Mouse (Mus musculus): ENCODE measurements around the gene Gm38655.
"Not testable (repeated sequence)": the region's sequence is repeated elsewhere in the genome, so short reads cannot be mapped to it uniquely, and the experiment has no call there.

Gm38655 gene

GRCm38 (mm10) chr17:25175411-25175810 lies at the start of gene Gm38655:
Gene Gm38655 (minus strand): TSS chr17:25175471.
- DNase-seq (ENCODE audit: low spot score in 2 of 2): no peak

DNA sequence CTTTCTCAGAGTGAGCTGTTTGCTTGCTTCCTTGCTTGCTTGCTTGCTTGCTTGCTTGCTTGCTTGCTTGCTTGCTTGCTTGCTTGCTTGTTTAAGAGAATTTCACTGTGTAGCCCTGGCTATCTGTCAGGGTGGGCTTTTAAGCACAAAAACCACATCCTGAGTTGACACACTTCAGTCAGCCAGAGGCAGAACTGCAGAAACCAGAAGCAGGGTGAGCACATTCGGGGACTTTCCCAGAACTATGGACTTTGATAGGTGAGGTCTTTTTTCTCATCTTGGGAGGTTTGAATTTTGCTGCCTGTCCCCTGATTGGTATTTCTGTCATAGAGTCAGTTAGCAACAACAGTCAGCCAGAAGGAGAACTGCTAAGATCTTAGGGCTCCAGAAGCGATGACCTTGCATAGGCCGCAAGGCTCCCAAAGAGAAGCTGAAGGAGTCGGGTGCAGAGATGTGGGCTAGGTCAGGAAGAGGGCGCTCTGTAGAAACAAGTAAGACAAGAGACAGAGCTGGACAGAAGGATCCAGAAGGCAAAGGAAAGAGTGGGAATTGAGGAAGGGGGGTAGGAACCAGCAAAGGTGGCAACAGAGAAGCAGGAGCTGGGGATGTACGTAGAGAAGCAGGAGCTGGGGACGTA lies 49.4 kb upstream of the Gm38655 start:
- no peak for DNase-seq (ENCODE audit: low spot score in 2 of 2)

DNA sequence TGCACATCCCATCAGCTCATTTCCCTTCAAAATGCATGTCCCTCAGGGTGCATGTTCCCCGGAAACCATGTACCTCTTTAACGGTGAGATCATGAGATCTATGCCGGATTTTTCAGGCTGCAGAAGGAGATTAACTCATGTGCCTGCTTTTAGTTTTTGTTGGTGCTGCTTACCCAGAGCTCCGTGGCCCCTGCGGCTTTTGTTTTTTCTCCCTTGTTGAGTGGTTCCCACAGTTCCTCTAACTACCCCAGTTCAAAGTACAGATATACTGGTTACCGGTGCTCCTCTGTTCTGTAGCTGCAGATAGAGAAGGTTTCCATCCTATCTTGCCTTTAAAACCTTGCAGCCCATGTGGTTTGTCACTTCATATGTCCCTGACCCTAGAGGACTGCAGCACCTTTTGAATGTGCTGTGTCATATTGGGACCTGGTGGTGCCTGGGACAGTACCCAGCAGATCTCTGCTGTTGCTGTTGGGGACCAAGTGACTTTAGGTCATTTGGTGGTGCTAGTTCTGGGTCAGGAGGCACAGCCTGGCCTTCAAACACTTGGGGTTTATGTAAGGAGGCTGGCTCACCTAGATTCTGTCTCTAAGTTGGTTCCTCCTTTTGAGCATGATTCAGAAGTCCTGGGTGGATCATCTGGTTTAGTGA lies 47.8 kb upstream of the Gm38655 start:
- DNase-seq (ENCODE audit: low spot score in 2 of 2): no peak

DNA sequence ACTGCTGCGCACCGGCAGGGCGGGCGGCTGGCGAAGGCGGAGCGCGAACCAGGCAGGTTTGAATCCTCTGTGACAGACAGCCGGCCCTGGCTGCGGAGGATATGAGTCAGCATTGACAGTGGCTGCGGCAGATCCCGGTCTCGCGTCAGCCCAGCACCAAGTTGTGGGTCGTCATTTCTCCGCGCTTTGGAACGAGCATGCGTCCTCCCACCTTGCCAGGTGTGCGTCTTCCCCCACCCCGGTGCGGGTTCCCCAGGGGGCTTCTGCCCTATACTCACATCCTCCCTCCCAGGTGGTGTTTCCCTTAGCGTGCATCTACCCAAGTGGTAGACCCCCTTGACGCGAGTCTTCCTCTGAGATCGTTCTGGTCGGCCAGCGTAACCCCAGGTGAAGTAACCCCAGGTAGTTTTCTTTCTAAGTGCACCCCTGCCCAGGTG lies 47.3 kb upstream of the Gm38655 start:
- not testable (repeated sequence) for DNase-seq (ENCODE audit: low spot score in 2 of 2)

GRCm38 (mm10) chr17:25221821-25222503 lies 46.7 kb upstream of the Gm38655 start:
- peak in 1 of 2 experiments; percentile 54 for DNase-seq (ENCODE audit: low spot score in 2 of 2)

DNA sequence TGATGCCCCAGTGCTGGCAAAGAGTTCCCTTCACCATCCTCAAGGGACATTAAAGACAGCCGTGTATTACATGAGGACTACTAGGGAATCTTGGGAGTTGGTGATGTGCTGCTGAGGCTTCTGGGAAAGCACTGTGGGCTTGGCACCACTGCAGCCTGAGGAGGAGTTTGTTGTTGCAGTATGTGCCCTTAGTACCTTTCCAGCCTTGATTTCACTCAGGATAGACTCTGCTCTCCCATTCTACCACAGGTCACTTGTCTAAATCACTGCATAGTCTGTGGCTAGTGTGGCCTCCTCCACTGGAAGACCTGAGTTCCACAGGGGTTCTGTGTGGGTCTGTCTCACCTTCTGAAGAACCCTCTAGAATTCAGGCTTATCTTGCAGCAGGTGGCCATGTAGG lies 45.5 kb upstream of the Gm38655 start:
- DNase-seq (ENCODE audit: low spot score in 2 of 2): no peak

- DNase-seq (ENCODE audit: low spot score in 2 of 2): no peak
Observed at GRCm38 (mm10) chr17:25219492-25220295, 44.4 kb upstream of the Gm38655 start.

DNA sequence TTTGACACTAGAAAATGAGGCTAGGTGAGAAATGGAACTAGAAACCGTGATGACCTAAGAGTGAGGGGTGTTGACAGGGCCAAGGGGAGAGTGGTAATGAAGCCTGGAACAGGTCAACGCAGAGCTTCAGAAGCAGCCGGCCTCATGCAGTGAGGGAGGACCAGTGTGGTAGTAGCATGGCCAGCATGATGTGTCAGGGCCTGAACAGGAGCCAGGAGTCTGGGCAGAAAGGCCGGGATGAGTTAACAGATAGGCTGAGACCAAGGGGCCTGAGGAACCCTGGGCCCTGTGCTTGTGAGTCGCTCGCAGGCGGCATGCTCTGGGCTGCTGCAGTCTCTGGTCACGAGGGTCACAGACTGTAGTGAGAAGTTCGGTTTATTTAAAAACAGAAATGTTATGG lies 43.7 kb upstream of the Gm38655 start:
- DNase-seq (ENCODE audit: low spot score in 2 of 2): no peak

DNA sequence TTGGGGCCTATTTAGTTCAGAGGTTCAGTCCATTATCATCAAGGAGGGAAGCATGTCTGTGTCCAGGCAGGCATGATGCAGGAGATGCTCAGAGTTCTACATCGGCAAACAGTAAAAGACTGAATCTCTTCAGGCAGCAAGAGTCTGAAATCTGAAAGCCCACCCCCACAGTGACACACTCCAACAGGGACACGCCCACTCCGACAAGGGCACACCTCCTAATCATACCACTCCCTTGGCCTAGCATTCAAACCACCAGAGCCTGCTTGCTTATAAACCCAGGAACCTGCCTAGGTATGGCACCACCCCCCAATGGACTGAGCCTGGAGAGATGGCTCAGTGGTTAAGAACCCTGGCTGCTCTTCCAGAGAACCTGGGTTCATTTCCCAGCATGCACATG lies 40.2 kb upstream of the Gm38655 start:
- DNase-seq (ENCODE audit: low spot score in 2 of 2): no peak

GRCm38 (mm10) chr17:25211705-25212104 lies 36.4 kb upstream of the Gm38655 start:
- no peak for DNase-seq (ENCODE audit: low spot score in 2 of 2)

DNA sequence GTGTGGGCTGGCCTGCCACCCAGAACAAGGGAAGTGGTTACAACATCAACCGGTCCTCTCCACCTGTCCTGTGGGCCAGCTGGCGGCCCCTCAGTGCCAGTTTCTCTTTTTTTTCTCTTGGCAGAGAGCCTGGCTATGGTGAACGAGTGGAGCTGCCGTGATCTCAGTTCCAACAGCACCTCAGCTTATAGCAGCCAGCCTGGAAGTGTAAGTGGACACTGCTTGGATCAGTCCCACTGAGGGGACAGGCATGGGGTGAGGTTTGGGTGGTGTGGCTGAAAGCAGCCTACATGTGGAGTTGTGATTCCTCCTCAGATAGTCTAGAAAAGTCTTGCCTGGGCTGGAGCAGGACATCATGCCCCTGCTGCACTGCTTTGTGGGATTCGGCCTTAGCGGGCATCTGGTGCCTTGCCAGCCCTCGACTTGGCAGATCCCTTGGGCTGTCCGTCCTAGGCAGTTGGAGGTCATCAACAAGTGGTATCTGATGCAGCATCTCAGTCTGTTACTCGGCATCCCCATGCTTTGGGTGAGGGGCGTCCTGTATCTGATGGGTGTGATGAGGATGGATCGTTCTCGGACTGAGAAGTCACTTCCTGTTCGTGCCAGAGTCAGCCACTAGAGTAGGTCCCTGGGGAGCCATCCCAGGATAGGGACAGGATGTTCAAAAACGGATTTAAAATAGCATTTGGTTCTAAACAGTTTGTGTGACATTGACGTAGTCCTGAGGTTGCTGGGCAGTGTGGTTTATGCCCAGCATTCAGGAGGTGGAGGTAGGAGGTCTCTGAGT lies 35.6 kb upstream of the Gm38655 start:
- DNase-seq (ENCODE audit: low spot score in 2 of 2): no peak

DNA sequence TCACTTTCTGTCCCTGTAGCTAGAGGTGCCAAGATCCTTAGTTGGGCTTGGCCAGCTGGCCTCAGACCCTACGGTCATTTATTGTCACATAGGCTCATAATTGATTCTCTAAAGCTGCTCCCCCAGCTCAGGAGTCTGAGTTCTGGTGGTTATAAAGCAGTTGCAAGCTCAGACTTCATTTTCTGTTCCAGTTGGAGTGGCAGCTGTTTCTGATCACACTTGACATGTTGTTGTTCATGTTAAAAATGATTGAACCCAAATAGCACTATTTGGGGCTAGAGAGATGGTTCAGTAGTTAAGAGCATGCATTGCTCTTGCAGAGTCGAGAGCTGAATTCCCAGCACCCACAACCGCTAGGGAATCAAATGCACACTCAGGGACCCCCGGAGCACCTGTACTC lies 34.7 kb upstream of the Gm38655 start:
- DNase-seq (ENCODE audit: low spot score in 2 of 2): no peak

- no peak for DNase-seq (ENCODE audit: low spot score in 2 of 2)
Observed at GRCm38 (mm10) chr17:25202401-25202800, 27.1 kb upstream of the Gm38655 start.

- DNase-seq (ENCODE audit: low spot score in 2 of 2): no peak
Observed at GRCm38 (mm10) chr17:25189091-25189490, 13.8 kb upstream of the Gm38655 start.

DNA sequence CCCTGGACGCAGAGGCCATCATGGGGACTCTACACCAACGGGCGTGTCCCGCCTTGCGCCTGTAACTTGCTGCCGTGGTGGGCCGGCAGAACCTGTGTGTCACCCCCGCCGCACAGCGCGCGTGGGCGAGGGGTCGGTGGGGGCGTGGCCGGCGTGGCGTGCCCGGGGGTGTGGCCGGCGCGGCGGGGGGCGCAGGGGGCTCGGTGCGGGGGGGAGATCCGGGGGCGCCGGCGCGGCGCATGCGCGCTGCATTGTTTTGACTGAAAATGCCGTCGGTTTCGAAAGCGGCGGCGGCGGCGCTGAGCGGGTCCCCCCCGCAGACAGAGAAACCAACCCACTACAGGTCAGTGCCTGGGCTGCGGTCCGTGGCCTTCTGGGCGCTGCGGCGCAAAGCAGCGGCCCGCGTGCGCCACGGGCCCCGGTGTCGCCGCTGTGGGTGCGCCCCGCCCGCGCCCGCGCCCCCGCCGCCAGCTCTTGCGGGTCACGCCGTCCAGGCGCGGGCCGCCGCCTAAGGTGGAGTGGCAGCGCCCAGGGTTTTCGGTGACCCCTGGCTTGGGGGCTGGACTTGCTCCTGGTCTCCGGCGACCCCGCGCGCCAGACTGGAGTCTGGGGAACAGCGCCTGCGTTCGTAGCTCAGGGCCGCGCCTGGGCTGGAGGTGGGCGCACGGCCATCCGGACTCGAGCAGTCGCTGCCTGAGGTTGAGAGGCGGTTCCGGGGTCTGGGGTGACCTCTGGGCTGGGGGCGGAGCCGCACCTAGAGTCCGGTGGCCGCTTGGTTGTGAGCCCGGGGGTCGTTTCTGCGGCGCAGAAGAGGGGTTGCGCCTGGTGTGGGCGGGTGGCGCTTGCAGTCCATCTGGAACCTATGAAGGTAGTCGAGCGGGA lies 13.1 kb upstream of the Gm38655 start, which contains the start of gene Unkl:
Gene Unkl (plus strand): TSS at position 248 of the 882 bp plus-strand sequence.
- peak; percentile 23 to 57 for DNase-seq (ENCODE audit: low spot score in 2 of 2)

DNA sequence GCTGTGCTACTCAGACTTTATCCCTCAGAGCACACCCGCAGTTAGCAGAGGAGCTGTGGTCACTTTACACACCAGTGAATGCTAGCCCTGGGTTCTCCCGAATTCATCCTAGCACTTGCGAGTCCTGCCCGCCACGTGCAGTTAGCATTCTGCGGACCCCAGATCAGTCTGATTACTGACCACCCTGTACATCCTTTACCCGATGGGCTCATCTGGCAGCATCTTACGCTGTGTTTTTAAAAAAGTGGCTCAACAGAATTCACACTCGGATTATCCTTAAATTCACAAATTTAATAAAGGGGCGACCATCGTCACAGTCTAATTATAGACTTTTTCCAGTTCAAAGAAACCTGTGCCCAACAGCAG lies 12.5 kb upstream of the Gm38655 start:
- DNase-seq (ENCODE audit: low spot score in 2 of 2): no peak

DNA sequence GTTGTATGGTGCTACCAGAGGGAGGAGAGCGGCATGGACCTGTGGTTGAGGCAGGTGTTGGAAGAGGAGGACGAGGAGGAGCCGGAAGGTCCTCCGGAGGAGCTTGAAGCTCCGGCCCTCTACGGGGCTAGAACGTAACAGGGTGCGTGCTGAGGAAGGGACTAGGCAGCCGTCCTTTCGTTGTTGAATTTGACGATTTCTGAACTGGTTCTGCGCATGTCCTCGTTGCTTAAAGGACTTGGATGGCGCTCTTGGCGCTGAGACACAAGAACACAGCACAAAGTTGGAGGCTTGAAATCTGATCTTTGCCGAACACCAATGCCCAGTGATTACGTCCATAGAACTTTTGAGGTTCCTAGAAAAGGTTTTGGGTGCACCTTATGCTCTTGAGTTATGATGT lies 9.7 kb upstream of the Gm38655 start:
- no peak for DNase-seq (ENCODE audit: low spot score in 2 of 2)

DNA sequence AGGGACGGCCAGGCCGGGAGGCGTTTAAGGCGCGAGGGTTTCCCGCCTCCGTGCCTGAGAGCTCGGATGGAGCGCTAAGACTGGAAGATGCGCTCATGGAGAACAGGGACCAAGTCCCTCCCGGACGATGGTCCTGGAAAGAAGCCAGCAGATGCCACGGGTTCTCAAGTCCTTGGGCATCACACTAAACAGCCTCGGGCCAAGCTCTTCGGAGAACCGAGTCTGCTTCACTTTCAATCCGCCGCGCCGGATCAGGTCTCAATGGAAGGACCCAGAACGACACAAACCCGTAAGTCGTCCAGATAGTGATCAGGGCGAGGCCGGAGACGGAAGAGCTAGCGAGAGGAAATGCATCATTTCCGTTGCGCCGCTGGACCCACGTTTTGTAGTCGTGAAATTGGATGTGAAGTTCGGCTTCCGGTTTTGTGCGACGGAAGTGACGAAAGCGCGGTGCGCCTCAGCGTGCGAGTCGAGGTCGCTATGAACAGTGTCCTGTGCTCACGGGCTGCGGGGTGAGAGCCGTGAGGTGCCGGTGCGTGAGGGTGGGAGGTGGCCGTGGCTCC lies 8.9 kb upstream of the Gm38655 start, which contains the start of gene BC003965:
Gene BC003965 (plus strand): TSS at position 426 of the 563 bp plus-strand sequence.
- peak; percentile 96 to 98 for DNase-seq (ENCODE audit: low spot score in 2 of 2)

DNA sequence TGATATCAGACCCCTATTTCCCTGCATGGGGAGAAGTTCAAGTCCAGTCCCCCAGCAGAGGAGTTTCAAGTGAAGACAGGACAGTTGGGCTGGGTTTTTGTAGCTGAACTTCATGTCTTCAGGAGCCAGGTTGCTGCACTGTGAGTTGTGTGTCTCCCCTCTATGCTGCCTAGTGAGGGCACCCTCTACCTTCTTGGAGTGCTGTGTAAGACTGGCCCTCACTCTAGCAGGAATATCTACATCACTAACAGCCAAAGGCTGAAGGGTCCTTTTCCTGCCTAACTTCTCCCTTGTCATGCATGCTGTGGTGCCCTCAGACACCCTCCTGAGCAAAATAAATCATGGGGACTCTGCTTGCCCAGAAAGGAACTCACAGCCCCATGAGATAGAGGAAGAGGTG lies 8.0 kb upstream of the Gm38655 start:
- no peak for DNase-seq (ENCODE audit: low spot score in 2 of 2)

DNA sequence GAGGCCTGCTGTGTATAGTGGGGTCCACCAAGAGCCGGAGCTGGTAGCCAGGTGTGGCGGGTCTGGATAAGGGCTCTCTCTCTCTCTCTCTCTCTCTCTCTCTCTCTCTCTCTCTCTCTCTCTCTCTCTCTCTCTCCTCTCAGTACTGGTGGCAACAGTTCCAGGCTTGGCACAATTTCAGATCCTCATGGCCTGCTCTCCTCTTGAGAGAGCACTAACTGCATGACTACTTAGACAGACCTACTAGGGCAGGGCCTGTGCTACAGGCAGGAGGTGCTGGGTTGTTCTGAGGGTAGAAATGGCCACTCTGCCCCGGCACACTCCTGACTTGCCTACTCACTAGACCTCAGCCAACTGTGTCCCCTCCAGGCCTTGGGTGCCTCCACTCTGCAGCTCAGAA lies 2.7 kb downstream of the Gm38655 start:
- no peak for DNase-seq (ENCODE audit: low spot score in 2 of 2)
